Mouse (Mus musculus) MEL-GATA-1-ER (cell line): ENCODE data around the gene Vmn2r35.
"Not testable (repeated sequence)": the region's sequence is repeated elsewhere in the genome, so short reads cannot be mapped to it uniquely, and the experiment has no call there.

Experiments
- DNase-seq: peaks from one replicate; pipeline ENCODE4 v3.0.0-alpha.2; 2012; ENCODE audit warnings: low read depth; ENCODE audit errors: extremely low read depth

Vmn2r35 gene

DNA sequence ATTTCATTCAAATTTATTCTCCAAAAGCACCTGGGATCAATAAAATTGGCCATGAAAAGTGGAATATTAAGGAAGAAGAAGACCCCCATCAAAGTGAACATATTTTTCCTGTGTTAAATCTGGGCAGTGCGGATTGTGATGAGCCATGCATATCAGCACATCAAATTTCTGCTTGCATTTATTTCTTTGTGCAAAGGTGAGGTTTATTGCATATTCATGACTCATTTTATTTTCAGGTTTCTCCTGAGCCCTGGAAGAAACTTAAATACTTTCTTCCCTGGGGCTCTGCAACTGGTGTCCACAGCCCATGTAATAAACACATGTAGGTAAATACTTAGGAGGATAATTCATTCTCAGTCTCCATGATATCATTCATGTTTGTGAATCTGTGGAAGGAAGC is at the start of gene Vmn2r35:
Gene Vmn2r35 (minus strand): TSS at position 101 of the 400 bp plus-strand sequence.
- DNase-seq = not testable (repeated sequence)

DNA sequence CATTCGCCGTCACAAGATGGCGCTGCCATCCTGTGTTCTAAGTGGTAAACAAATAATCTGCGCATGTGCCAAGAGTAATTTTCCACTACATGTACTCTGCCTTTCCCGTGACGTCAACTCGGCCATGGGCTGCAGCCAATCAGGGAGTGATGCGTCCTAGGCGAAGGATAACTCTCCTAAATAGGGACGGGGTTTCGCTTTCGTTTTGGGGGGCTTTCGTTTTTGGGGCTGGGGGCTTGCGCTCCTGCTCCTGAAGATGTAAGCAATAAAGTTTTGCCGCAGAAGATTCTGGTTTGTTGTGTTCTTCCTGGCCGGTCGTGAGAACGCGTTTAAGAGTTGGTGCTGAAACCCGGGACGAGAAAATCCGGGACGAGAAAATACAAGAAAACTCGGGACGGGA is 25.5 kb downstream of the Vmn2r35 start:
- not testable (repeated sequence) for DNase-seq
